Mouse (Mus musculus) T-helper 1 cell (primary cell): ENCODE measurements around the gene Gm8050.
"Not testable (repeated sequence)": the region's sequence is repeated elsewhere in the genome, so short reads cannot be mapped to it uniquely, and the experiment has no call there.

Experiments used
- in situ Hi-C: fragments of 300-600 bp; cut with MboI, MseI; formaldehyde crosslinking; loops from one replicate; pipeline ENCODE4 v1.15.1; 2025; ENCODE audit warnings: high pct_unique_total_duplicates

Gm8050 gene

DNA sequence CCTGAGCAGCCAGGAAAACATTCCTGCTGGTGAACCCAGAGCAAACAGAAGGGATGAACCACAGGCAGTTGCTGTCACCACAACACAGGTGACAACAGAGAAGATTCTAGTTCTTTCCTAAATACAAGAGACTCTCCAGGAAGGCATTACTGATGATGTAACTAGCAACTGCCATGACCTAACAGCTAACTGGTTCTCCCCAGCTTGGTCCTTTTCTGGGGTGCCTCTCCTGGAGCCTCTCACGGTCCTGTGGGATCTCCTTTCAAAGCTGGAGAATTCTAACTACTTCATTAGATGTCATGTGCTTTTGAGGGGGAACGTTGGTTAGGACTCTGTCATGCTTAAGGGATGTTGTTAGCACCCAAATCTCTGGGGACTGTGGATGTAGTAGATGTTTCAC is at the start of gene Gm8050:
Gene Gm8050, minus strand, starts transcription at position 101 of the 400 bp plus-strand sequence.
- in situ Hi-C loops = loop anchor here (25.0 kb wide), 1 partner anchor 717 kb away; no protein-coding TSS in a partner anchor

DNA sequence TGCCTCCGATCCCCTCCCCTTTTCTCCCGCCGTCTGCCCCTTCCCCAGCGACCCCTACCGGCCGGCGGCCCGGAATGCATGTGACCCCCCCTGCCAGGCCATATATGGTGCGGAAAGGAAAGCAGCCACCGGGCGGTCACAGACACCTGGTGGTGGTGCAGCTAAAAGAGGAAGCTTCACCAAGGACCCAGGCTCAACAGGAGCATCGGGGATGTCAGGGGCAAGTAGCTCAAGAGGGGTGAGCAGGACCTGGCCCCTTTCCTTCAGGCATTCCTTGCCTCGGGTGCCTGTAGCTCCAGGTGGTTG is 37.1 kb upstream of the Gm8050 start:
- in situ Hi-C loops = loop anchor here (10.0 to 25.0 kb wide), 2 partner anchors 558 to 1030 kb away; partner anchors contain the start of genes Gm26661 and Gm3739

DNA sequence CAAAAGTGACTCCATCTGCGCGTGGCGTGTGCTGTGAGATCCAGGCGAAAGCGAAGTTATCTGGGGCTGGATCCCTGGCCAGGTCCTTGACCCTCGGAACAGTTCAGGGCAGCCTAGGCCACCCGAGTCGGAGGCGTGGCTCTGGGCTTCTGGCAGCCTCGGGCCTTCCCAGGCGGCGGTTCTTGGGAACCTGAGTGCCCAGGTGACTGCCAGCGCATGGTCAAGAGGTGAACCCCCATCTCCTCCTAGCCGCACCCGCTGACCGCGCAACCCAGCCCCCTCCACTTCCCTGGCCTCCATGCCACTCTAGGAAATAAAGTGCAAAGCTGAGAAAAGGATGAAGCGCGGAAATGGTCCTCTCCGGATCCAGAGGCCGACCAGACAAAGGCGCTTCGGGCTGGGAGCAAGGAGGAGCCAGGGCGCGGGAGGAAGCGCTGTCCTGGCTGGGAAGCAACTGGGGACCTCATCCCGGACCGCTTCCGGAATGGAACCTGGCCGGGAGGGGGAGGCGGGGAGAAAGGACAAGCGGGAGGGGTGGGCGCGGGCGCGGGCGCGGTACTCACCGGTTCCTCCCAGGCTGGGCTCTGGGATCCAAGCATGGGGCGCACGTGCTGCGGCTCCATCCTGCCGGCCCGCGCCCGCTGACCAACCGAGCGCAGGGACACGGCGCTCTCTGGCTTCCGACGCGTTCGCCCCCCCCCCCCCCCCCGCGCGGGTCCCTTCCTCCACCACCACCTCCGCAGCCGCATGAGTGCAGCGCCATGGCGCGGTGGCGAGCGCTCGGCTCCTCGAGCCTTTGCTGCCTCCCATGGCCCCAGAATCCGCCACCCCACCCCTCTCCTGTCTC is 36.6 kb upstream of the Gm8050 start:
- in situ Hi-C loops = loop anchor here (10.0 to 25.0 kb wide), 2 partner anchors 558 to 1031 kb away; partner anchors contain the start of genes Gm26661 and Gm3739

GRCm38 (mm10) chr14:6742232-6742631 is 22.2 kb upstream of the Gm8050 start, which contains the start of gene Gm3636:
Gene Gm3636, minus strand, starts transcription at chr14:6742332.
- in situ Hi-C loops = not testable (repeated sequence)

GRCm38 (mm10) chr14:6684070-6684469 is 36.0 kb downstream of the Gm8050 start, which contains the start of gene Gm10251:
Gene Gm10251, minus strand, starts transcription at chr14:6684170.
- in situ Hi-C loops = not testable (repeated sequence)
